Mouse (Mus musculus) regulatory T cell (primary cell): ENCODE results near the gene Alyref.

ENCODE experiments used
- in situ Hi-C: fragments of 300-600 bp; cut with MboI, MseI; formaldehyde crosslinking; loops from one replicate; pipeline ENCODE4 v1.15.1; 2025; ENCODE audit warnings: high pct_unique_total_duplicates

Gene Alyref

DNA sequence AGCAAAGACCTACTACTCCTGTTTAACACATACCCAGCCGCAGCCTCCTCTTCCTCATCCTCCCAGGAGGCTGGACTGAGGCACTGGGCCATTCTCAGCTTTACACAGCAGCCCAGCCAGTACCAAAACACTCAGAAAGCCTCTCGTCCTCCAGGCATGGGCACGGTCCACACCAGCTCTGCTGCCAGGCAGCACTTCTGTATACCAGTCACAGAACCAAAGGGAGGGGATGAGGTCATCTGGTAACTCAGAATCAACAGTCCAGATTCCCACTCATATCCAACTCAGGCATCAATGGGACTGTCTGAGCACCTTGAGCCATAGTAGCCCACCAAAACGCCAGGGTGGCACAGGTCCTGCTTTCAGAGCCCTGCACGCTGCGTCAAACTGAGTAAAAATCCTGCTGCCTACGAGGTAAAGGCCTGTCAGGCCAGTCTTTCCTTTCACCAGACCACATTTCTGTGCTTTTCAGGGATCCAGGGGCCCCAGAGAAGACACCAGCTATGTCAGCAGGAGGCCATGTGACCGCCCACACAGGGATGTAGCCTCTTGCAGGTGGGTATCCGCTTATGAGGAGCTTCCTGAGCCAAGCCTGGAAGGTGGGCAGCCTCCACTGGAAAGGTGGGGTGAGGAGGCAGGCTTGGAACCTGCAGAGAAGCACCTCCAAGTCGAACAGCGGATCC lies 28.8 kb upstream of the Alyref start:
- in situ Hi-C loops, result no loop called here

DNA sequence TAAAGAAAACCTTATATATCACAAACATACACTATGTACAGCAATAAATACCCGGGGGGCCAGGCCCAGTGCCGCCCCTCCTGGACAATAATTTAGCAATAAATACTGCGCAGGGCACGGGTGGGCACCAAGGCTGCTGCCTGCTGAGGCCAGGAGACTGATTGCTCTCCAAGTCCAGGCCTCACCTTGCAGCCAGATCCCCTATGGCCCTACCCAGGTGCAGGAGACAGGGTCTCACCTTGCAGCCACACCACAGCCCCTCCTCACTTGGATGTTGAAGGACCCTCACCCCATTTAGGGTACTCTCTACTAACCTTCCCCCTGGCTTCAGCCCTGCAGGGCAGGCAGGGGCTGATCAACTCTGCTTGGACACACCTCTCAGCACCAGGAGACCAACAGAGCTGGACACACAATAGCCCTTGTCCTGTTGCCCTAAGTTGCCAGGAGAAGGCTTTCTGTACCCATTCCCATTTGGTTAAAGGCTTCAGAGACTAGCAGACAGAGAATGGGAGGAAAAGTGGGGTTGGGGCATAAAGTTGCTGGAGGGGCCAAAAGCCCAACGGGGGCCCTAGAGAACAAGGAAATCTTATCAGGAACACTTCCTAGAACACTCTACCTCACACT lies 27.1 kb upstream of the Alyref start, which contains the start of gene Sirt7:
Sirt7 (minus strand) TSS at position 89 of the 624 bp plus-strand sequence.
- in situ Hi-C loops, result no loop called here

GRCm38 (mm10) chr11:120624680-120625111 lies 26.5 kb upstream of the Alyref start:
- in situ Hi-C loops, result loop anchor here (5.0 kb wide), 1 partner anchor 88 kb away; the partner anchor contains the start of genes Cenpx and Lrrc45

DNA sequence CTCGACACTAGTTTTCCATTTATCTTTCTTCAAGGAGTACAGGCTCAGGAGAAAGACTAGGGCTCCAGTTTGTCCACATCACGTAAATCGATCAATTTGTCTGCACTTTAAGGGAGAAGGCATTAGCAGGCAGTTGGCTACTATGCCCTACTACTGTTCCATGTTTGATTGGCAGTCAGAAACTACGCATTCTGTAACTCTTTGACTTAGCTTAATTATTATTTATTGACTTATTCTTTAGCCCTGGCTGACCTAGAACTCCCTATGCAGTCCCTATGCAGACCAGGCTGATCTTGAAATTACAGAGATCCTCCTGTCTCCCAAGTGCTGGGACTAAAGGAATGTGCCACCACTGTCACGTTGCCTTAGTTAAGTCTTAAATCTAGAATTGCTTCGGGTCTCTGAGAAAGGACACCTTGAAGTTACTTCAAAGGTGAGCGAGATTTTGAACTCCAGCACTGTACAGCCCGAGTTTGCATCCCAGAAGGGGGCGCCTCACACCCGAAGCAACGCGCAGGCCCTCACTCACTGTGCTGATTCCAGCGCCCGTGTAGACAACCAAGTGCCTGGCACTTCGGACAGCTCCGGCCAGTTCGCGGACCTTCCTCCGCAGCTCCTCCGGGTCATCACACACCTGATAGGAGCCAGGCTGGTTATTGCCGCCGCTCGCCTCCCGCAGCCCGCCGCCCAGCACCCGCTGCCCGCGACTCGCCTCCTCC lies 26.0 kb upstream of the Alyref start:
- in situ Hi-C loops, result loop anchor here (5.0 kb wide), 1 partner anchor 88 kb away; the partner anchor contains the start of genes Cenpx and Lrrc45

DNA sequence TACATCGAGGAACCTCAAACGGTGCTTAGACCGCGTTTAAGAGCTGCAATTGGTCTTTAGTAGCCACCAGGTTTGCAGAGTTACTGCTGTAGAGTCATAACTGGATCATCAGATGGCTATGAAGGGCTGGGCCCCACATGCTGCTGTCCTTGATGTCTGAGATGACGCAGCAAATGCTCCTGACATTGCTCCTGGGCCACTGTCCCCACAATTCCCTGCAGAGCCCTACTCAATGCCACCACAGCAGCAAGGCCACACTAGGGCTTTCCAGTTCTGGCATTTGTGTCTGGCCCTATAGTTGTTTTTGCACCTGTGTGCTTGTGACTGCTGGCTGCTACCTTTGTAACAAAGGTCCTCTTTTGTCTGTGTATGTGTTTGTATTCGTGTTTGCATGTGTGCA lies 24.6 kb upstream of the Alyref start:
- in situ Hi-C loops, result loop anchor here (5.0 kb wide), 1 partner anchor 89 kb away; the partner anchor contains the start of genes Cenpx and Lrrc45

GRCm38 (mm10) chr11:120620195-120620594 lies 22.0 kb upstream of the Alyref start:
- in situ Hi-C loops, result loop anchor here (5.0 kb wide), 1 partner anchor 92 kb away; the partner anchor contains the start of genes Cenpx and Lrrc45

DNA sequence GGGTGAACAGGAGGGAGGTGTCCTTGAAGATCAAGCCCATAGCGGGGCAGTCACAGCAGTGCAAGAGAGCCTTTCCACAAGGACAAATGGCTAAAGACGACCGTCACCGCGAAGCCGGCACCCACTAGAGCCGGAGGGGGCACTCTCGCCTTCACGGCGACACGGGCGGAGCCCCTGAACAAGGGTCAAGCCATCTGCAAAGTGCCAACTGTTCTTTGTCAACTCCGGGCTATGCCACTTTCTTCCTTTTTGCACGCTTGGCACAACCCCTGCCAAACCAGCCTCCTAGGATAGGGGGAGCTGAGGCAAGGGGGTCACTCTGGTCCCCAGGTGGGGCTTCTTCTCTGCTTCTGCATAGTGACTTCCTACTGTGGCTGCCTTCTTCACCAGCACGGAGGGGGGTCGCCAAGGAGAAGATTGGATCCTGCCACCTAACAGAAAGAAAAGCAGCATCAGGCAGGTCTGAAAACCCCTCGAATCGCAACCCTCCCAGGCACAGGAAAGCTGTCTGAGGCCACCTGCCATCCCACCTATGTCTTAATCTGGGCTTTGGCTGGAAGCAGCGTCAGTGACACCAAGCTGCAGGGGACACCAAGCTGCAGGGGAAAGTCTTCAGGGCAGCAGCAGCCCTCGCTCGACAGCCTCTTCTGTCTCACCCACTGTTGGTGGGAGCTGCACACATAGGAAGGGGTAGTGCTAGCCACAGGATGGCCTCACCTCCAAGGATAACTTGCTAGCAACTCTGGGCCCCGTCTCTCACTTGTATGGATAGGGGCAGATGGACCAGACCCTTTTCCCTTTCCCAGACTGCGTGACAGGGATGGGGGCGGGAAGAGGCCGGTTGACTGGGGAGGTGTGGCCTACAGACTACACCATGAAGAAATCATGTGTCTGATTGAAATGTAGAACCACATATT lies 20.7 kb upstream of the Alyref start:
- in situ Hi-C loops, result no loop called here

GRCm38 (mm10) chr11:120617519-120618112 lies 19.5 kb upstream of the Alyref start, which contains the start of gene Pcyt2:
TSS of gene Pcyt2 (minus strand) at chr11:120617936.
- in situ Hi-C loops, result no loop called here

DNA sequence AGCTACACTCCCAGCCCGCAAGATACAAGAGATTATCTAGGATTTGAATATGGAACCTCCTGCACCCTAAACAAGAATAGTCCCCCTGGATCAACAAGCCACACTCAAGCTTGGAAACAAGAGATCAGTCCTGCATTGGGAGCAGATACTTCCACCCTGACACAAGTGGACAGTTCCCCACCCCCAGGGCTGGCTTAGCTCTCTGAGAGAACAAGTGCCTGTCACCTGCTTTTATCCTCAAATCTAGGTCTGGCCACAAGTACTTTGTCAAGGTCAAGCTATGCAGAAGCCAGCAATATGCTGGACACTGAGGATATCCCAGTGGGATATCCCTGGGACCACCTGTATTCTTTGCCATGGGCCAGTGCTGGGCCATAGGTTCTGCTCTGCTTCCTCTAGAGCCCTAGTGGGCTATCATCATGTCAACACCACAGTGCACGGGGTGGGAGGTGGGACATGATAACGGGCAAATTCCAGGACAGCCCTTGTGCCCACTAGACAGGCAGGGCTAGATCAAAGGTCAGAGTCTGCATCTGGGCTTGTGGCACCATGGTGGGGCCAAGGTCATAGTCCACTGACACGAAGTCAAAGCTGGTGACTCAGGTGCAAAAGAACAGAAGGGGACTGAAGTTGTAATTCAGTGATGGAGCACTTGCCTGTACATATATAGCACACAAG lies 18.6 kb upstream of the Alyref start:
- in situ Hi-C loops, result no loop called here

DNA sequence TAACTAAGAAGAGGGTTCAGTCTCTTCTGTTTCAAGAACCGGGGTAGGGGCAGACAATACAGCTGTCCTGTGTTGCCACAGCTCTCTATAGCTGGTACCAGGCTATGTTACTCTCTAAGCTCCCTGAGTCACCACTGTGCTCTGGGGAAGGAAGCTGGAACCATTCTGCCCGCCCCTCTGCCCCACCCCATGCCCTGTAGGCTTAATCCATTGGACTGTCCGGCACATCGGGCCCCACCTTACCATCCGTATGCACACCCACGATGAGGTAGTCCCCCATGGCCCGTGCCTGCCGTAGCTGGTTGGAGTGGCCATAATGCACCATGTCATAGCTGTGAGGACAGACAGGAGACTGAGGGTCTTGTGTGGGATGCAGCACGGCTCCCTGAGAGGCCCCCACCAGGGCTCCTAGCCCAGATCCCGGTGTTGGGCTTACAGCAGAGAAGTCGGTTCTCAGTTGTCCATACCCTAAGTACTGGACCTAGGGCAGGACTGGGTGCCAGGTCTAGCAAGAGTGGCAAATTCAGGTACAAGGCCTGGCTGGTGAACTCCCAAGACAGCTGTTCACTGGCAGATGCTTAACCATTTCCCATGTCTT lies 17.5 kb upstream of the Alyref start:
- in situ Hi-C loops, result no loop called here

GRCm38 (mm10) chr11:120615167-120615566 lies 17.0 kb upstream of the Alyref start:
- in situ Hi-C loops, result no loop called here

DNA sequence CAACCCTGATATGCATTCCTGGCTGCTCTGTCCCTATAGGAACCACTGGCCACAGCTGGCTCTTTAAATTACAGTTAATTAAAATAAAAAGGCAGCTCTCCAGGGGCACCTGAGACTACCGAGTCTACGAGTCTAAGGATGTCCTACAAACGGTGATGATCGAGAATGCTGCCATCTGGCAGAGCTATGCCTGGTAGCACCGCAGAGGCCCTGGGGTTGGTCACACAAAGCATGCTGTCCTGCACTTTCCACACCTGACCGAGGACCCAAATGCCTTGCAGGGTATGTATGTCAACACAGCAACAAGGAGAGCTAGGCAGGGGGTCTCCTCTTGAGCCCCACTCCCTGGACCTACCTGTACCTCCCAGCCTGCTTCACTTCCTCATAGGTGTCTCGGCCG lies 15.8 kb upstream of the Alyref start:
- in situ Hi-C loops, result no loop called here

GRCm38 (mm10) chr11:120613481-120613972 lies 15.4 kb upstream of the Alyref start:
- in situ Hi-C loops, result no loop called here

- in situ Hi-C loops, result no loop called here
Observed at GRCm38 (mm10) chr11:120612763-120613162, 14.6 kb upstream of the Alyref start.

- in situ Hi-C loops, result no loop called here
Observed at GRCm38 (mm10) chr11:120610477-120611046, 12.4 kb upstream of the Alyref start.

- in situ Hi-C loops, result no loop called here
Observed at GRCm38 (mm10) chr11:120609250-120609649, 11.1 kb upstream of the Alyref start.

- in situ Hi-C loops, result no loop called here
Observed at GRCm38 (mm10) chr11:120608241-120609034, 10.3 kb upstream of the Alyref start, which contains the start of gene Npb. TSS of gene Npb (plus strand) at chr11:120608477.

DNA sequence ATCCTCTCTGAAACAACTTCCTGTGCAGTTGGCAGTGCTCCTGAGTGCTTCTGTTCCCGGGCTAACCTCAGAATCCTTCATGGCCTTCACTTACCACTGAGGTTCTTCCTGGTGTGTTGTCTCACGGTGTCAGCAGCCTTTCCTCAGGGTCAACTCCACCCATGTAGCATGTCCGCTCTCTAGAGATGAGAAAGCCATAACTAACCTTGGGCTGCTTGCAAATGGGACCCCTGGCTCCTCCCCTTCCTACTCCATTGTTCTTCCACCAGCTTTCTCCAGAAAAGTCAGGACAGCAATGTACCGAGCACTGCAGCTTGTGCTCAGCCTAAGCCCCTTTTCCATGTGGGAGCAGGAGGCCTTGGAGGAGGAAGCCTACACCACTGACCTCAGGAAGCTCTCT lies 8.6 kb upstream of the Alyref start:
- in situ Hi-C loops, result no loop called here
